Mouse (Mus musculus): ENCODE data around the gene Cphx1.
"Not testable (repeated sequence)": the region's sequence is repeated elsewhere in the genome, so short reads cannot be mapped to it uniquely, and the experiment has no call there.

DNA sequence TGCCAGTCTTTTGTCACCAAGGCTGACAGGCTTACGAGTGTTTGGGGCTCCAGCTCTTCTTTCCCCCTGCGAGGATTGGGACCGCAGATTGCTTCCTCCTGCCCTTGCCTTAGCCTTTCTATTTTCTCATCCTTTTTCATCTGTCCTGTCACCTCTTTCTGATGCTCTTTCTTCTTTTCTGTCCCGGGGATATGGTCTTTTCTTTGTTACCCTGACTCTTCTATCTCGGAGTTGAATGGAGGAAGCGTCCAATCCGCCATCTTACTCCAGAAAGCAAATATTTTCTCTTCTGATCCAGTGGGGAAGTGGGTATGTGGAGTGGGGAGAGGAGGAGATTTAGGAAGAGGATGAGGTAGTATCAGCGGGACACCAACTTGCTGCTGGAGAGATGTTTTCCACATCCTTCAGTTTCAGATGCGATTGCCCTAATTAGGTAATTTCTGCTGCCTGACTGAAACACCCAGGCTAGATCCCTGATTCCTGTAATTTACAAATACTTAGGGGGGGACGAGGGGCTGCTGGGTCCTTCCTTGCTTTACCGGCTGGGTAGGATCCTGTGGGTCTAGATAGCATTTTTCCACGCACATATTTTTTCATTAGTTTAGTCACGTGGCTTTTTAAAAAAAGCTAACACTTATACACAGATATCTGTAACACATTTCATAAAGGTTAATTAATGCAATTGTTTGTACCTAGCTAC is 41.3 kb downstream of the Cphx1 start:
- not testable (repeated sequence) for TF ChIP-seq KAT2A (conservative IDR thresholded peaks at IDR 0.05; ENCODE audit: low read depth, low read length); POLR2A (IDR thresholded peaks at IDR 0.05; ENCODE audit: control insufficient read depth in 1 of 2, insufficient read depth in 1 of 2, low read depth in 1 of 2, low read length in 2 of 2, poor library complexity in 1 of 2); EP300 (IDR thresholded peaks at IDR 0.05; ENCODE audit: low read depth in 1 of 2, low read length in 2 of 2); CTCF (IDR thresholded peaks at IDR 0.05 in 2 of 3, conservative IDR thresholded peaks at IDR 0.05 in 1 of 3; ENCODE audit: control insufficient read depth in 1 of 3, insufficient read depth in 1 of 3, low read depth in 2 of 3, low read length in 3 of 3, poor library complexity in 1 of 3, severe bottlenecking in 1 of 3); MAFK (IDR thresholded peaks at IDR 0.05; ENCODE audit: borderline replicate concordance, low read depth, low read length); RCOR1 (IDR thresholded peaks at IDR 0.05; ENCODE audit: low read depth, low read length)
